Mouse (Mus musculus): Measurements from ENCODE around the gene Gm44579. TPM values are rescaled to one million over a fixed set of nuclear protein-coding genes. Genes with fewer than 3 reads are reported as not detected.

Gene Gm44579
- polyA plus RNA-seq, 3 experiments from 2014 or later: not detected

Other genes starting within 250 kb of the Gm44579 start
- not detected for gene Col2a1, start 216.3 kb downstream of the Gm44579 start, polyA plus RNA-seq (2017; shearing (Covaris generic))
- 1 to 10 TPM; 4.9 to 5.6 (median 5.2) TPM for gene Pfkm, start 128.4 kb downstream of the Gm44579 start, polyA plus RNA-seq (2017; shearing (Covaris generic))
- 10 to 100 TPM; 29.3 to 35.6 (median 35.0) TPM for gene Senp1, start 127.2 kb downstream of the Gm44579 start, polyA plus RNA-seq (2017; shearing (Covaris generic))
- gene Asb8, start 55.4 kb downstream of the Gm44579 start, polyA plus RNA-seq (2017; shearing (Covaris generic)): 10 to 100 TPM; 37.1 to 44.9 (median 41.2) TPM
- gene Ccdc184, start 53.8 kb downstream of the Gm44579 start, polyA plus RNA-seq (2017; shearing (Covaris generic)): under 1 TPM; 0.25 to 0.91 (median 0.36) TPM
- gene Olfr288, start 25.4 kb downstream of the Gm44579 start, polyA plus RNA-seq (2017; shearing (Covaris generic)): not detected
- gene Olfr287, start 79 bp upstream of the Gm44579 start, polyA plus RNA-seq (2017; shearing (Covaris generic)): not detected
- not detected for gene Olfr286, start 13.5 kb upstream of the Gm44579 start, polyA plus RNA-seq (2017; shearing (Covaris generic))
- not detected for gene H1fnt, start 36.3 kb upstream of the Gm44579 start, polyA plus RNA-seq (2017; shearing (Covaris generic))
- not detected for gene Zfp641, start 75.2 kb upstream of the Gm44579 start, polyA plus RNA-seq (2017; shearing (Covaris generic))
- gene Olfr285, start 96.4 kb upstream of the Gm44579 start, polyA plus RNA-seq (2017; shearing (Covaris generic)): not detected
- not detected for gene Olfr284, start 120.0 kb upstream of the Gm44579 start, polyA plus RNA-seq (2017; shearing (Covaris generic))
- gene Olfr283, start 160.0 kb upstream of the Gm44579 start, polyA plus RNA-seq (2017; shearing (Covaris generic)): not detected
- gene Olfr282, start 210.2 kb upstream of the Gm44579 start, polyA plus RNA-seq (2017; shearing (Covaris generic)): not detected
- gene Olfr281, start 231.6 kb upstream of the Gm44579 start, polyA plus RNA-seq (2017; shearing (Covaris generic)): not detected
- not detected for gene OR5BS1P, start 248.9 kb upstream of the Gm44579 start, polyA plus RNA-seq (2017; shearing (Covaris generic))

Data from inflammation-experienced regulatory T-cells, adult 6 months (primary cell).